Mouse (Mus musculus) R1 (cell line): Measurements from ENCODE around the gene Olfr161.
"Not testable (repeated sequence)": the region's sequence is repeated elsewhere in the genome, so short reads cannot be mapped to it uniquely, and the experiment has no call there.

Experiments
- DNase-seq: peaks from one replicate; pipeline ENCODE4 v3.0.0-alpha.2; 2018; ENCODE audit warnings: low read depth, low spot score

Olfr161 gene

DNA sequence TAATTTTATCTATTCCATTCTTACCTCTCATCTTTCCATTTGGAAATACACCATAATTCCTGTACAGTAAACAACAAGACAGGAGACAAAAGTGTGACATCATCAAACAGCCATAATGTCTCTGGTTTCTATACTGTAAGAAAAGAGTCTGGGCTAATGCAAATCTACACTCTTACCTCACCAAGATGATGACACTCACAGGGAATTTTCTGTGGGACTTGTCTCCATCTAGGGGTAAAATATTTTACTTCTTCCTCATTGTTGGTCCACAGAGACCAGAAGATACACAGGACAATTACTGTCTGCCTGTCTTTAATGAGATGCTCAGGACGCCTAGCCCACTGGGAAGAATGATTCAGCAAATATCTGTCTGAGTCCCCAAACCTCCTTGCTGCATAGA, at the start of gene Olfr161:
Olfr161 (plus strand) TSS at position 352 of the 400 bp plus-strand sequence.
- no peak for DNase-seq

GRCm38 (mm10) chr16:3563553-3563952, 27.3 kb upstream of the Olfr161 start:
- DNase-seq, result no peak

GRCm38 (mm10) chr16:3577658-3578057, 13.2 kb upstream of the Olfr161 start:
- not testable (repeated sequence) for DNase-seq

- not testable (repeated sequence) for DNase-seq
Observed at GRCm38 (mm10) chr16:3578227-3578848, 12.5 kb upstream of the Olfr161 start.

DNA sequence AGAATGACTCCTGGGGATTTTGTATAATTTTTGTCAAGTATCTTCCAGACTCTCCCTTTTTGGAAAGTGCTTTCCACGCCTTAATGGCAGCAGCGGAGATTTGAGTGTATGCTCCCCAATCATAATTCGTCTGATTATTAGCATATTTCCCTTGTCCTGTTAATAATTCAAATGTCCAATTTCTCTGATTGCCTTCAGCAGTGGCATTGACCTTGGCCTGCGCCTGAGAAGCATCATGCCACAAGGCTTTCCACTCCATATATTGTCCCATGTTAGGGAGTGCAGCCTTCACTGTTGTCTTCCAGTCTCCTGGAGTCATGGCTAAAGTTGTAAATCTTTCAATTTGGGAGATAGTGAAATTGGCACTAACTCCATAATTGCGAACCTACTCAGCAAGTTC, 40.5 kb downstream of the Olfr161 start:
- DNase-seq, result not testable (repeated sequence)

DNA sequence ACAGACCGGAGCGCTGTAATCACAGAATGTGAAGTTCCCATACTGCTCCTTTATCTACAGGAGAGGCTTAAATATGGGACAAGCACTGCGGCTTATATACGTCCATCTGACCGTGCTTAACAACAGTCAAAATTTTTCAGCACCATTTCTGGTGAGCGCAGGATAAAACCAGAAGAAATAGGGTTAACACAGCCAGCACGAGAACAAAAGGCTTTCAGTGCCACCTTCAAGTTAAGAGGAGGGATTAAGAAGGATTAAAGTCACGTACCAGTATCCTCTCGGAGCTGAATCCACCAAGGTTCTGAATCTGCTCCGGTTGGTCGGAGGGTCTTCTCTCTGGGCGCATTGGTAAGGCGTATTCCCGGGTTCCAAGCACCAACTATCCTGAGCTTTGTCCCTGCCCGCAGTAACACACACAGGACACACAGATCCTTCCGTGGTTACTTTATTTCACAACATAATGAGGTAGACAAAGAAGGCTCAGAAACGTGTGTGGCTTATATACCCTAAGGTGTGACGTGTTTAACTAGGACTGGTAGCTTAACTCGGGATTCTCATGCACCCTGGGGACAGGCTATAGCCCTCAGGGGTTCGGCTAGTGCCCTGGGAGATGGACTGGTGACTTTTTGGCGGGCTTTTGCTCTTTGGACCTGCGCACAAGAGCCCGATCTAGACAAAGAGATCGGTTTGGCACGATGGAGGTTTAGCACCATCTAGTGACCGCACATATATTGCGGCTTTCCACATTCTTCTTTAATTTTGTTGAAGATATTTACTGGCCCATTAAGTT, 41.9 kb downstream of the Olfr161 start:
- not testable (repeated sequence) for DNase-seq
